In genomic region chr7:90332483-90333065, GRCm38 (mm10) we compare ENCODE assay signal across 17 mouse cellular contexts. TPM values are rescaled to one million over a fixed set of nuclear protein-coding genes. Genes with fewer than 3 reads are reported as not detected.
DNase-seq lines count a peak whose midpoint lies in the region; ATAC-seq lines count a peak whose summit lies in the region.
"Had no signal": no experiment of that assay in that cellular context is flagged by ENCODE, and none has a peak within 500 bp of the region (broad histone marks: within the 10 kb centered on the region; RNA-seq: fewer than 3 reads in every experiment).

No protein-coding gene starts in this region.

- no peak overlapping the region for H3K9ac ChIP-seq in heart, embryonic 14.5 days (ENCODE audit: low read length)
- no peak overlapping the region for H3K9ac ChIP-seq in kidney, embryonic 15.5 days
- H3K9ac ChIP-seq: embryonic facial prominence, embryonic 12.5 days; hindbrain, embryonic 15.5 days; liver, embryonic 13.5 days; lung, embryonic 15.5 days had no signal

- no peak overlapping the region for H3K4me2 ChIP-seq in heart, embryonic 14.5 days (ENCODE audit: low read length)
- H3K4me2 ChIP-seq in kidney, embryonic 15.5 days, result no peak overlapping the region
- H3K4me2 ChIP-seq: embryonic facial prominence, embryonic 12.5 days; hindbrain, embryonic 15.5 days; liver, embryonic 13.5 days; lung, embryonic 15.5 days had no signal

- no peaks in the 10 kb centered on the region for H3K9me3 ChIP-seq in heart, embryonic 14.5 days (ENCODE audit: control insufficient read depth, low read length)
- H3K9me3 ChIP-seq in kidney, embryonic 15.5 days (replicated peaks), result no peaks in the 10 kb centered on the region
- H3K9me3 ChIP-seq: embryonic facial prominence, embryonic 12.5 days; hindbrain, embryonic 15.5 days; liver, embryonic 13.5 days; lung, embryonic 15.5 days had no signal

- no peak overlapping the region for H3K4me3 ChIP-seq in heart, embryonic 14.5 days (ENCODE audit: control insufficient read depth in 1 of 2, insufficient read depth in 1 of 2, low read depth in 1 of 2, low read length in 2 of 2)
- no peak overlapping the region for H3K4me3 ChIP-seq in kidney, embryonic 15.5 days (replicated peaks)
- H3K4me3 ChIP-seq: embryonic facial prominence, embryonic 12.5 days; hindbrain, embryonic 15.5 days; left cerebral cortex, adult 2 months; liver, embryonic 13.5 days; lung, embryonic 15.5 days had no signal

- H3K36me3 ChIP-seq in heart, embryonic 14.5 days (ENCODE audit: control insufficient read depth, insufficient read depth, low read length), result no peaks in the 10 kb centered on the region
- H3K36me3 ChIP-seq in kidney, embryonic 15.5 days, result no peaks in the 10 kb centered on the region
- H3K36me3 ChIP-seq: embryonic facial prominence, embryonic 12.5 days; hindbrain, embryonic 15.5 days; liver, embryonic 13.5 days; lung, embryonic 15.5 days had no signal

- peak overlapping the region; percentile 44 to 45; a peak in 1 of 4 replicates for H3K27ac ChIP-seq in heart, embryonic 14.5 days (replicated peaks in 1 of 2; ENCODE audit: control insufficient read depth in 1 of 2, insufficient read depth in 1 of 2, low read depth in 2 of 2, low read length in 2 of 2)
- H3K27ac ChIP-seq in kidney, embryonic 15.5 days, result no peak overlapping the region
- H3K27ac ChIP-seq: embryonic facial prominence, embryonic 12.5 days; hindbrain, embryonic 15.5 days; liver, embryonic 13.5 days; lung, embryonic 15.5 days had no signal

- intact Hi-C loops in left cerebral cortex, postnatal 10 days (cut with DNase I), result no loop called here

- DNase-seq in heart, postnatal 4 days, result no peak
- DNase-seq in kidney, postnatal 14 days, result peak; percentile 21
- DNase-seq in adrenal gland, postnatal 36 days, result peak; percentile 52 to 59
- no peak for DNase-seq in layer of hippocampus, postnatal 10 days (ENCODE audit: low spot score in 2 of 2)
- no peak for DNase-seq in left cerebral cortex, postnatal 10 days (ENCODE audit: extremely low spot score in 1 of 2, low spot score in 2 of 2)
- DNase-seq: cerebellum, adult 11-12 months; liver, embryonic 13.5 days; midbrain, embryonic 14.5 days had no signal

- peak; percentile 64; the same call in 1 of the 2 replicates for ATAC-seq in heart, embryonic 14.5 days (ENCODE audit: insufficient number of reproducible peaks, insufficient read depth, low FRiP score, low read depth)
- ATAC-seq in kidney, embryonic 15.5 days (replicated peaks; ENCODE audit: low FRiP score), result no peak
- ATAC-seq: forebrain, embryonic 16.5 days; intestine, postnatal 0 days had no signal

- no peaks in the 10 kb centered on the region for H3K27me3 ChIP-seq in heart, embryonic 14.5 days (ENCODE audit: control insufficient read depth, insufficient read depth, low read length)
- H3K27me3 ChIP-seq in kidney, embryonic 15.5 days, result no peaks in the 10 kb centered on the region
- H3K27me3 ChIP-seq: embryonic facial prominence, embryonic 12.5 days; hindbrain, embryonic 15.5 days; liver, embryonic 13.5 days; lung, embryonic 15.5 days had no signal

- 41% methylated on average over 3 of the region's 3 CpGs for WGBS in heart, embryonic 14.5 days
- WGBS in kidney, embryonic 15.5 days, result 89% methylated on average over 3 of the region's 3 CpGs

- H3K4me1 ChIP-seq in heart, embryonic 14.5 days (ENCODE audit: control insufficient read depth in 2 of 2, insufficient read depth in 2 of 2, low read length in 2 of 2), result peaks cover 6 to 9% of the 10 kb centered on the region in 2 experiments; a peak in 3 of 4 replicates
- H3K4me1 ChIP-seq in kidney, embryonic 15.5 days, result no peaks in the 10 kb centered on the region
- H3K4me1 ChIP-seq: embryonic facial prominence, embryonic 12.5 days; hindbrain, embryonic 15.5 days; liver, embryonic 13.5 days; lung, embryonic 15.5 days had no signal

RNA-seq across cellular contexts. Expression of gene Sytl2, which starts 30.5 kb away (rescaled TPM):
- 10.0 and 11.0 TPM in 2 replicates for polyA plus RNA-seq in heart, embryonic 14.5 days (2014; fragmentation: Nextera tagmentation; extraction: Ambion mirVana)
- 10 to 100 TPM; 15.5 to 15.9 TPM for total RNA-seq in heart, postnatal 4 days (2021)
- 9.8 and 10.0 TPM in 2 replicates for polyA plus RNA-seq in kidney, embryonic 15.5 days (2015; fragmentation: Nextera tagmentation; extraction: Ambion mirVana)
- 1 to 10 TPM; 4.6 to 4.7 TPM for total RNA-seq in adrenal gland, postnatal 36 days (2021)
- 10 to 100 TPM; 26.9 to 32.3 TPM for total RNA-seq in layer of hippocampus, postnatal 10 days (2021)
- 10 to 100 TPM; 59.4 to 61.8 TPM for total RNA-seq in left cerebral cortex, postnatal 10 days (2021)
- total RNA-seq: common myeloid progenitor, adult 5-6 weeks had no signal

Comparison
In these comparisons a context has a peak if more than half of its experiments do, and no peak if none do; other contexts are left out.
1. DNase-seq: peak in kidney, postnatal 14 days (single experiment) and adrenal gland, postnatal 36 days (2 of 2); none in heart, postnatal 4 days (single experiment), layer of hippocampus, postnatal 10 days (0 of 2) and left cerebral cortex, postnatal 10 days (0 of 2).